In genomic region chr3:123329251-123329650, GRCm38 (mm10) we compare ENCODE assay signal across 9 mouse cellular contexts. TPM values are rescaled to one million over a fixed set of nuclear protein-coding genes. Genes with fewer than 3 reads are reported as not detected.
DNase-seq lines count a peak whose midpoint lies in the region; ATAC-seq and TF ChIP-seq lines count a peak whose summit lies in the region.
"Had no signal": no experiment of that assay in that cellular context is flagged by ENCODE, and none has a peak within 500 bp of the region (broad histone marks: within the 10 kb centered on the region; RNA-seq: fewer than 3 reads in every experiment).

No protein-coding gene starts in this region.

- H3K4me3 ChIP-seq in C2C12 (ENCODE audit: insufficient read depth, poor library complexity, severe bottlenecking), result no peak overlapping the region
- no peak overlapping the region for H3K4me3 ChIP-seq in kidney, adult 2 months (ENCODE audit: insufficient read depth, low read depth, low read length)
- H3K4me3 ChIP-seq: limb, embryonic 13.5 days had no signal

- H3K27ac ChIP-seq in kidney, adult 2 months (ENCODE audit: insufficient read depth, low read depth, low read length), result no peak overlapping the region
- H3K27ac ChIP-seq: limb, embryonic 13.5 days had no signal

- TF ChIP-seq POLR2A in kidney, adult 2 months (IDR thresholded peaks at IDR 0.05; ENCODE audit: low read depth, low read length), result no peak

- 75% methylated on average over 6 of the region's 6 CpGs for WGBS in kidney, adult 2 months

- no peaks in the 10 kb centered on the region for H3K4me1 ChIP-seq in kidney, adult 2 months (ENCODE audit: control insufficient read depth, insufficient read depth, low read length)

- H3K27me3 ChIP-seq in C2C12 (ENCODE audit: control insufficient read depth, insufficient read depth, insufficient read length), result no peaks in the 10 kb centered on the region
- no peaks in the 10 kb centered on the region for H3K27me3 ChIP-seq in kidney, adult 2 months (replicated peaks; ENCODE audit: control insufficient read depth, insufficient read depth, low read length)
- H3K27me3 ChIP-seq: limb, embryonic 13.5 days had no signal

- H3K79me3 ChIP-seq in C2C12 (ENCODE audit: low read depth), result peaks cover 2% of the 10 kb centered on the region

- H3K79me2 ChIP-seq in C2C12 (ENCODE audit: control insufficient read depth, insufficient read depth), result peaks cover 6% of the 10 kb centered on the region

- H3K36me3 ChIP-seq in C2C12 (ENCODE audit: control insufficient read depth, insufficient read depth), result peaks cover 32% of the 10 kb centered on the region
- peaks cover 3% of the 10 kb centered on the region; the same call in 1 of the 2 replicates for H3K36me3 ChIP-seq in kidney, adult 2 months (ENCODE audit: control insufficient read depth, insufficient read depth, low read length)

- no peak for ATAC-seq in activated CD4-positive, CD25-positive, alpha-beta regulatory T cell, adult 4 months
- no peak for ATAC-seq in inflammation-experienced regulatory T-cells, adult 6 months

- peak; percentile 56 for DNase-seq in 3134 (ENCODE audit: extremely low read depth, insufficient read length, low spot score)
- peak; percentile 57 to 76 for DNase-seq in gastrocnemius, adult 8-10 months (ENCODE audit: low spot score in 2 of 2)
- DNase-seq in kidney, adult 2 months, result peak; percentile 67
- peak; percentile 42 for DNase-seq in ovary, postnatal 14 days (ENCODE audit: low spot score)
- DNase-seq in right cerebral cortex, postnatal 36 days (ENCODE audit: low spot score in 2 of 2), result no peak

- no peak overlapping the region for H3ac ChIP-seq in C2C12 (ENCODE audit: control insufficient read depth, insufficient read length, low read depth)

- no peak for TF ChIP-seq CTCF in C2C12 (IDR thresholded peaks at IDR 0.05; ENCODE audit: control insufficient read depth, insufficient read depth, insufficient read length)
- TF ChIP-seq CTCF in kidney, adult 2 months (conservative IDR thresholded peaks at IDR 0.05; ENCODE audit: insufficient read depth, insufficient read length, low read depth, low read length), result no peak

TF ChIP-seq in C2C12, 6 proteins besides CTCF, POLR2A, EP300 and RAD21:
- TF ChIP-seq MYOD1 (IDR thresholded peaks at IDR 0.05; ENCODE audit: control insufficient read depth, insufficient read length, low read depth), result no peak
- peak; percentile 31 for TF ChIP-seq FOSL1 (IDR thresholded peaks at IDR 0.05; ENCODE audit: insufficient read depth, low read length, poor library complexity, severe bottlenecking)
- TF ChIP-seq USF1 (IDR thresholded peaks at IDR 0.05; ENCODE audit: low read depth), result no peak
- peak; percentile 33 for TF ChIP-seq CEBPB (IDR thresholded peaks at IDR 0.05; ENCODE audit: low read depth)
- TF ChIP-seq MYOG (IDR thresholded peaks at IDR 0.05; ENCODE audit: control insufficient read depth, extremely low read depth, insufficient read length), result no peak

RNA-seq across cellular contexts. Expression of gene Mettl14, which starts 56.7 kb away (rescaled TPM):
- polyA plus RNA-seq in C2C12 (2012; fragmentation: generic; extraction: Trizol), result 5.6 TPM
- 10 to 100 TPM in 1 of 4 experiments, 1 to 10 TPM in 3; 6.7 to 11.6 (median 8.8) TPM for total RNA-seq in gastrocnemius, adult 8-10 months (2022)
- 3.4 and 4.1 TPM in 2 replicates for polyA plus RNA-seq in kidney, adult 2 months (2012; rRNA removed)
- 10 to 100 TPM; 13.5 to 20.8 TPM for polyA plus RNA-seq in activated CD4-positive, CD25-positive, alpha-beta regulatory T cell, adult 4 months (2017; shearing (Covaris generic))
- polyA plus RNA-seq in inflammation-experienced regulatory T-cells, adult 6 months (2017; shearing (Covaris generic)), result 10 to 100 TPM; 16.9 to 20.7 (median 17.7) TPM

Comparison
In these comparisons a context has a peak if more than half of its experiments do, and no peak if none do; other contexts are left out.
1. DNase-seq: peak in 3134 (single experiment), gastrocnemius, adult 8-10 months (2 of 2), kidney, adult 2 months (single experiment) and ovary, postnatal 14 days (single experiment); none in right cerebral cortex, postnatal 36 days (0 of 2).